Mouse (Mus musculus): Measurements from ENCODE around the gene Jarid2.

The Jarid2 gene

GRCm38 (mm10) chr13:44728145-44728880, 961 bp upstream of the Jarid2 start:
- no peak for DNase-seq (ENCODE audit: low read depth, low spot score)

- peak; percentile 99 for DNase-seq (ENCODE audit: low read depth, low spot score)
These were observed 1.0 kb downstream of the Jarid2 start for GRCm38 (mm10) chr13:44730146-44730864.

- peak; percentile 84 for DNase-seq (ENCODE audit: low read depth, low spot score)
These were observed 1.8 kb downstream of the Jarid2 start for GRCm38 (mm10) chr13:44730939-44731551.

GRCm38 (mm10) chr13:44731727-44732441, 2.6 kb downstream of the Jarid2 start:
- DNase-seq (ENCODE audit: low read depth, low spot score), result no peak

GRCm38 (mm10) chr13:44732442-44732974, 3.2 kb downstream of the Jarid2 start:
- DNase-seq (ENCODE audit: low read depth, low spot score), result no peak

- no peak for DNase-seq (ENCODE audit: low read depth, low spot score)
These were observed 3.7 kb downstream of the Jarid2 start for GRCm38 (mm10) chr13:44733036-44733372.

GRCm38 (mm10) chr13:44733373-44734111, 4.3 kb downstream of the Jarid2 start:
- DNase-seq (ENCODE audit: low read depth, low spot score), result no peak

GRCm38 (mm10) chr13:44734441-44734840, 5.2 kb downstream of the Jarid2 start:
- no peak for DNase-seq (ENCODE audit: low read depth, low spot score)

GRCm38 (mm10) chr13:44735088-44735690, 5.9 kb downstream of the Jarid2 start:
- no peak for DNase-seq (ENCODE audit: low read depth, low spot score)

GRCm38 (mm10) chr13:44737297-44737696, 8.0 kb downstream of the Jarid2 start:
- no peak for DNase-seq (ENCODE audit: low read depth, low spot score)

GRCm38 (mm10) chr13:44751780-44752179, 22.5 kb downstream of the Jarid2 start:
- no peak for DNase-seq (ENCODE audit: low read depth, low spot score)

GRCm38 (mm10) chr13:44753206-44753605, 23.9 kb downstream of the Jarid2 start:
- no peak for DNase-seq (ENCODE audit: low read depth, low spot score)

GRCm38 (mm10) chr13:44755434-44755833, 26.2 kb downstream of the Jarid2 start:
- no peak for DNase-seq (ENCODE audit: low read depth, low spot score)

- DNase-seq (ENCODE audit: low read depth, low spot score), result no peak
These were observed 29.5 kb downstream of the Jarid2 start for GRCm38 (mm10) chr13:44758750-44759149.

GRCm38 (mm10) chr13:44760761-44761160, 31.5 kb downstream of the Jarid2 start:
- no peak for DNase-seq (ENCODE audit: low read depth, low spot score)

GRCm38 (mm10) chr13:44763068-44763467, 33.8 kb downstream of the Jarid2 start:
- no peak for DNase-seq (ENCODE audit: low read depth, low spot score)

- no peak for DNase-seq (ENCODE audit: low read depth, low spot score)
These were observed 38.5 kb downstream of the Jarid2 start for GRCm38 (mm10) chr13:44767751-44768150.

GRCm38 (mm10) chr13:44770808-44771605, 41.7 kb downstream of the Jarid2 start:
- DNase-seq (ENCODE audit: low read depth, low spot score), result no peak

GRCm38 (mm10) chr13:44772816-44773215, 43.5 kb downstream of the Jarid2 start:
- no peak for DNase-seq (ENCODE audit: low read depth, low spot score)

GRCm38 (mm10) chr13:44774351-44774750, 45.1 kb downstream of the Jarid2 start:
- DNase-seq (ENCODE audit: low read depth, low spot score), result no peak

All from brain, embryonic 18.5 days (tissue).